Mouse (Mus musculus) liver, postnatal 0 days (tissue): ENCODE data around the gene Sdccag8. TPM values are rescaled to one million over a fixed set of nuclear protein-coding genes. Genes with fewer than 3 reads are reported as not detected.
A peak's percentile ranks its signal among the peaks of the same experiment; 100 is the strongest.

Source experiments
- ATAC-seq: fragments of 200-750 bp; cut with Nextera tagmentation; 2 replicates; pipeline ENCODE4 v1.8.0; 2017; ENCODE audit warnings: mild to moderate bottlenecking, moderate library complexity
- DNase-seq: peaks from one replicate; pipeline ENCODE4 v3.0.0-alpha.2; 2016
- H3K27ac ChIP-seq: fragments of 300-500 bp; sonication (generic); 2 replicates; pipeline ENCODE4 v1.5.1; 2014; ENCODE audit warnings: antibody characterized with exemption, moderate library complexity, mild to moderate bottlenecking, low read depth
- H3K27me3 ChIP-seq: fragments of 300-500 bp; sonication (generic); 2 replicates; pipeline ENCODE4 v1.6.1; 2014; ENCODE audit warnings: low read length, control low read depth, mixed read lengths; ENCODE audit not compliant: insufficient read depth
- H3K36me3 ChIP-seq: fragments of 300-500 bp; sonication (generic); replicated peaks from 2 replicates; pipeline ENCODE4 v1.6.1; 2014; ENCODE audit warnings: mild to moderate bottlenecking, control low read depth, low read length, moderate library complexity, mixed read lengths; ENCODE audit not compliant: insufficient read depth
- H3K4me1 ChIP-seq: fragments of 300-500 bp; sonication (generic); 2 replicates; pipeline ENCODE4 v1.6.1; 2014; ENCODE audit warnings: antibody characterized with exemption, mild to moderate bottlenecking, control low read depth; ENCODE audit not compliant: insufficient read depth
- H3K4me2 ChIP-seq: fragments of 300-500 bp; sonication (generic); 2 replicates; pipeline ENCODE4 v1.6.1; 2014; ENCODE audit warnings: low read depth, mild to moderate bottlenecking, low read length, moderate library complexity, mixed read lengths
- H3K4me3 ChIP-seq: fragments of 300-500 bp; sonication (generic); 2 replicates; pipeline ENCODE4 v1.5.1; 2014; ENCODE audit warnings: low read depth, low read length
- H3K9ac ChIP-seq: fragments of 300-500 bp; sonication (generic); replicated peaks from 2 replicates; pipeline ENCODE4 v1.6.1; 2014; ENCODE audit warnings: mild to moderate bottlenecking, moderate library complexity
- H3K9me3 ChIP-seq: fragments of 300-500 bp; sonication (generic); 2 replicates; pipeline ENCODE4 v1.6.1; 2016; ENCODE audit warnings: mild to moderate bottlenecking, control low read depth, low read length, mixed read lengths
- CTCF ChIP-seq: sonication (generic); IDR thresholded peaks from 2 replicates; pipeline ENCODE4 v1.5.1; 2016; ENCODE audit warnings: antibody characterized with exemption, low read depth
- EP300 ChIP-seq: IDR thresholded peaks from 2 replicates; pipeline ENCODE4 v1.6.1; 2016; ENCODE audit warnings: antibody characterized with exemption, low read depth, mild to moderate bottlenecking
- whole genome bisulfite sequencing: fragments of 180-500 bp; shearing (Covaris S2); extraction: QIAGEN DNeasy Blood & Tissue Kit; methylation state at CpG from one replicate; pipeline ENCODE4 v1.1.7; 2014; ENCODE audit not compliant: insufficient replicate concordance; 5-methylcytosine and 5-hydroxymethylcytosine counted together
- polyA plus RNA-seq: library from polyadenylated mRNA; unstranded; fragments of >200 nt; fragmentation: Nextera tagmentation; extraction: Ambion mirVana; gene quantifications from 2 replicates; pipeline ENCODE4 v1.2.1, GENCODE M21; 2015

Gene Sdccag8
- polyA plus RNA-seq, 1 experiment from 2014 or later: 4.5 TPM

DNA sequence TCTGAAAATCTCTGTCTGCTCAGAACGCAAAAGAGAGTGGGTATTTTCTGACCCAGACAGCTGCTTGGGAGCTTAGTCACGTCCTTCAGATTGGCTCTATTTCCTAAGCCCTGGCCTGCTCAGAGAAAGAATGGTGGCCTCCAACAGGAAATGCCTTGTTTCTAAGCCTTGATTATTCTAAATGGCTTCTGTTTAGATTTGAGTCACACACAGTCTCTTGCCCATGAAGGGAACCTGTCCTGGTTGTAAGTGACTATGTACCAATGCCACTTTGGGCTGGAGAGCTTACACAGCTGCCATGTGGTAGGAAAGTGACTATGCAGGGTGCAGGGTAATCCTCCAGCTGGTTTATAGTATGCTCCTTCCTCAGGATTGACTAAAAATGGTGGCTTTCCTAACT lies 199.9 kb downstream of the Sdccag8 start:
- no peak overlapping the region for H3K27ac ChIP-seq
- H3K9ac ChIP-seq: no peak overlapping the region
- H3K4me1 ChIP-seq: 0 out of 2 replicates have a peak, but pooled peaks cover 3% of the 10 kb centered on the region
- 53% methylated on average over 2 of the region's 2 CpGs for WGBS
- no peaks in the 10 kb centered on the region for H3K9me3 ChIP-seq
- TF ChIP-seq CTCF (no peak), EP300 (no peak)
- no peak overlapping the region for H3K4me2 ChIP-seq
- ATAC-seq (no peak), DNase-seq (no peak)
- H3K27me3 ChIP-seq: no peaks in the 10 kb centered on the region
- no peak overlapping the region for H3K4me3 ChIP-seq
- H3K36me3 ChIP-seq: no peaks in the 10 kb centered on the region

DNA sequence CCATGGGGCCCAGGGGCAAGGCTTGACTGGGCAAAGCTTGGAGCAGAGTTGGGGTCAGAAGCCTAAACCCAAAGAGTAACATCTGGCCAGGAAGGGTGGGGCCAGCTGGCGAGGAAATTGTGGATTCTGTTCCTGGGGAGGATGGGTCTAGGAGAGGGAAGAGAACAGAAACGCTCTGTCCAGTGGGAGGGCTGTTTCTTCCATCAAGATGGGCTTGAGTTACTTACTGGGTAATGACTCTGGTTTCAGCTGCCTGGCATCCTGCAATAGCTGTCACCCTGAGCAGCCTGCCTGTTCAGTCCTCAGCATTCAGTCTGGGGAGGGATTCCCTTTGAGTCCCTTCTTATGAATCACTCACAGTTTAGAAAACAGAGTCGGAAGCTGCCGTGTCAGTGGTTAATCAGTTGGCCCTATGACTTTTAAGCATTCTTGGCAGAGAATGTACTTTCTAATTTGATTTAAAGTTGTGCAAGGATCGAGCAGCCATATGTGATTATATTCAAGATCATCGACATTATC lies 200.5 kb downstream of the Sdccag8 start:
- DNase-seq (no peak), ATAC-seq (no peak)
- H3K4me1 ChIP-seq: 0 out of 2 replicates have a peak, but pooled peaks cover 3% of the 10 kb centered on the region
- H3K4me2 ChIP-seq: no peak overlapping the region
- H3K4me3 ChIP-seq: no peak overlapping the region
- no peak overlapping the region for H3K9ac ChIP-seq
- H3K27me3 ChIP-seq: no peaks in the 10 kb centered on the region
- TF ChIP-seq EP300: no peak
- H3K9me3 ChIP-seq: no peaks in the 10 kb centered on the region
- WGBS: 64% methylated on average over 6 of the region's 6 CpGs
- no peaks in the 10 kb centered on the region for H3K36me3 ChIP-seq
- no peak overlapping the region for H3K27ac ChIP-seq

DNA sequence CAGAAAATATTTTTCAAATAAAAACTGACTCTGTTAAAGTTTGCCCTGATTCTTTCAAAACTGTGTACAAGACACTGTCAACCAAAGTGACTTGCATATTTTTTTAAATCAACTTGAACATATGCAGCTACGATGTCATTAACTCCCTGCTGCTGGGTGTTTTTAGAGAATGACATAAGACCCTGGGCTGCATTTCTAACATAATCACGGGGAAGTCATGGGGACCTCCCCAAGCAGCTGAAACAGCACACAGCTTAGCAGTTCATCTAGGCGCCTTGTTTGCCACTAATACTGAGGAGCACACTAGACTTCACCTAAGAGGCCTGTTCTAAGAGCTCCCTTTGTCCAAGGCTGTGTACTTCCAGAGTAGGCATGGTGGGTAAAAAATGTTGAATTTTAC lies 201.5 kb downstream of the Sdccag8 start:
- Histone ChIP-seq H3K9me3 (no peaks in the 10 kb centered on the region), H3K36me3 (no peaks in the 10 kb centered on the region), H3K27ac (no peak overlapping the region), H3K4me1 (0 out of 2 replicates have a peak, but pooled peaks cover 3% of the 10 kb centered on the region), H3K9ac (no peak overlapping the region), H3K4me2 (no peak overlapping the region), H3K4me3 (no peak overlapping the region), H3K27me3 (no peaks in the 10 kb centered on the region)
- no peak for TF ChIP-seq EP300
- TF ChIP-seq CTCF: no peak
- WGBS: 71% methylated on average over 3 of the region's 3 CpGs
- no peak for DNase-seq
- no peak for ATAC-seq

DNA sequence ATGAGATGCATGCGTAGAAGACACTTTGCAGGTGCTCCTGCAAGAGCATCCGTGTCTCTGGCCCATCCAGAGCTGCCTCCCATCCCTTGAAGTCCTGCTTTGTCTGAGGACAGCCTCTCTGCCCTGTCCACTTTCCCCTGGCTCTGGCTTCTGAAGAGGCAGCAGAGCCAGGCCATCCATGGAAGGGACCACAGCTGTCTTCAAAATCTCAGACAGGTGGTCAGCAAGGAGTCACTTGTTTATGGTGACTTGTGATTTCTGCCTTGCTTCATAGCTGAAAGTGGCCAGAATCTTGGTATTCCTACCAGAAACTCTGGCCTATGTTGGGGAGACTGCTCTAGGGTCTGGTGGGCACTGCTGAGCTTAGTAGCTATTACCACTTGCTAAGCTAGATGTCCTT lies 202.3 kb downstream of the Sdccag8 start:
- ATAC-seq (no peak), DNase-seq (no peak)
- Histone ChIP-seq H3K4me2 (no peak overlapping the region), H3K4me3 (no peak overlapping the region), H3K9ac (no peak overlapping the region), H3K4me1 (0 out of 2 replicates have a peak, but pooled peaks cover 3% of the 10 kb centered on the region), H3K36me3 (no peaks in the 10 kb centered on the region), H3K9me3 (no peaks in the 10 kb centered on the region), H3K27ac (no peak overlapping the region), H3K27me3 (no peaks in the 10 kb centered on the region)
- TF ChIP-seq EP300: no peak
- TF ChIP-seq CTCF: no peak
- WGBS: 86% methylated on average over 2 of the region's 2 CpGs

DNA sequence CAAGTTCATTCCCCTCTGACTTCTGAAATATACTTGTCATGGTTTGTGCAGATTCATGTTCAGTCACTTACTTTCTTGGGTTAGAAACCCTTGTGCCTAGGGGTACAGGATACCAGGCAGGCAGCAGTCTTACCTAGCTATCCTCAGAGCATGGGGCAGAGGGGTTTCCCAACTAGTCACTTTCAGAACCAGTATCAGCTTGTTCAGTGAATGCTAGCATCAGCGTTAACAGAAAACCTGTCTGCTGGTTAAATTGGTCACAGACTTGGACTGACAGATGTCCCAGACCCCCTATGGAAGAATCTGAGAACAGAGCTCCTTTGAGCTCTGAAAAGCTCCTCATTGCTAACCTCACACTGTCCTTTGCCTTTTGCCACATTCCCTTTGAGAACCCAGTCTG lies 204.3 kb downstream of the Sdccag8 start:
- no peak overlapping the region for H3K9ac ChIP-seq
- ATAC-seq (no peak), DNase-seq (no peak)
- no peak overlapping the region for H3K4me3 ChIP-seq
- H3K9me3 ChIP-seq: no peaks in the 10 kb centered on the region
- H3K27me3 ChIP-seq: no peaks in the 10 kb centered on the region
- H3K36me3 ChIP-seq: no peaks in the 10 kb centered on the region
- no peak overlapping the region for H3K27ac ChIP-seq
- TF ChIP-seq EP300: no peak
- no peak for TF ChIP-seq CTCF
- H3K4me2 ChIP-seq: no peak overlapping the region
- H3K4me1 ChIP-seq: no peaks in the 10 kb centered on the region
- WGBS: 78% methylated on average over 1 of the region's 1 CpGs

DNA sequence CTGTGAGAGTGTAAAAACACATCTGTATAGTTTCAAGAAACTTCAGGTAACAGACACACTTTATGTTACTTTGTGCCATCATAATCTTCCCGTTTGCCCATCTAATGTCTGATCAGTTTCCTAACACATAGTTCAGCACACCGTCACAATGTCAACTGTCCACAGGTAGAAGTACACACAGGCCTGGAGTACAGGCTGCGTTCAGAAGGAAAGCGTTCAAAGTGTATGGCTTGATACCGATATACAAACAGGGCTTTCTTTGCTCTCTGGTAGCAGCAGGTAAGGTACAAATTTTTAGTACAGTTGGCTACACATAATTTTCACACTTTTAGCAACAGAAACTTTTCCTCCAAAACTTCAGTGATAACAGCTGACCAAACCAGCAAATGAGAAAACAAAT lies 205.2 kb downstream of the Sdccag8 start:
- Histone ChIP-seq H3K4me3 (no peak overlapping the region), H3K4me2 (no peak overlapping the region), H3K36me3 (no peaks in the 10 kb centered on the region), H3K9ac (no peak overlapping the region), H3K4me1 (no peaks in the 10 kb centered on the region), H3K9me3 (no peaks in the 10 kb centered on the region), H3K27ac (no peak overlapping the region), H3K27me3 (no peaks in the 10 kb centered on the region)
- no peak for TF ChIP-seq EP300
- TF ChIP-seq CTCF: no peak
- DNase-seq (no peak), ATAC-seq (peak; percentile 53; the same call in 1 of the 2 replicates)
- 66% methylated on average over 5 of the region's 5 CpGs for WGBS

DNA sequence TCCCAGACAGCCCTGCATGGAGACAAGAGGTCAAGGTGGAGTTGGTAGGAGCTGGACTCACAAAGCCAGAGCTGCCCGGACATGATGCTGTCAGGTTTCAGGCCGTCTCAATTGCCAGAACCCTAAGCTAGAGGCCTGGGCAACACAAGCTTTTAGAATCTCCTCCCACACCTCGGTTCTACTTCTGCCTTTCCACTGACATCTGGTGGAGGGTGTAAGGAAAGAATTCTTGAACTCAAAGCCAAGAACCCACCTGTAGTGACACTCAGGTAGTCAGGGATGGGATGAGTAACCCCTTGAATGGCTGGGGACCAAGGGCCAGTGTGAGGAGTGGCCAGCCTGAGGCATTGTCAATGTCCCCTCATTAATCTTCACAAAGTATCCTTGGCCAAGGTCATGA lies 208.3 kb downstream of the Sdccag8 start:
- H3K4me2 ChIP-seq: no peak overlapping the region
- TF ChIP-seq CTCF (no peak), EP300 (no peak)
- H3K4me1 ChIP-seq: no peaks in the 10 kb centered on the region
- 71% methylated on average over 3 of the region's 3 CpGs for WGBS
- no peak for DNase-seq
- H3K27ac ChIP-seq: no peak overlapping the region
- no peak overlapping the region for H3K4me3 ChIP-seq
- H3K36me3 ChIP-seq: no peaks in the 10 kb centered on the region
- no peaks in the 10 kb centered on the region for H3K9me3 ChIP-seq
- no peak for ATAC-seq
- no peaks in the 10 kb centered on the region for H3K27me3 ChIP-seq
- no peak overlapping the region for H3K9ac ChIP-seq
